Mouse (Mus musculus): ENCODE results near the gene Atp5h. TPM values are rescaled to one million over a fixed set of nuclear protein-coding genes. Genes with fewer than 3 reads are reported as not detected.
"Not testable (repeated sequence)": the region's sequence is repeated elsewhere in the genome, so short reads cannot be mapped to it uniquely, and the experiment has no call there.

The Atp5h gene
- polyA plus RNA-seq (2015; fragmentation: Nextera tagmentation; extraction: Ambion mirVana): 1,461 and 1,502 TPM in 2 replicates

DNA sequence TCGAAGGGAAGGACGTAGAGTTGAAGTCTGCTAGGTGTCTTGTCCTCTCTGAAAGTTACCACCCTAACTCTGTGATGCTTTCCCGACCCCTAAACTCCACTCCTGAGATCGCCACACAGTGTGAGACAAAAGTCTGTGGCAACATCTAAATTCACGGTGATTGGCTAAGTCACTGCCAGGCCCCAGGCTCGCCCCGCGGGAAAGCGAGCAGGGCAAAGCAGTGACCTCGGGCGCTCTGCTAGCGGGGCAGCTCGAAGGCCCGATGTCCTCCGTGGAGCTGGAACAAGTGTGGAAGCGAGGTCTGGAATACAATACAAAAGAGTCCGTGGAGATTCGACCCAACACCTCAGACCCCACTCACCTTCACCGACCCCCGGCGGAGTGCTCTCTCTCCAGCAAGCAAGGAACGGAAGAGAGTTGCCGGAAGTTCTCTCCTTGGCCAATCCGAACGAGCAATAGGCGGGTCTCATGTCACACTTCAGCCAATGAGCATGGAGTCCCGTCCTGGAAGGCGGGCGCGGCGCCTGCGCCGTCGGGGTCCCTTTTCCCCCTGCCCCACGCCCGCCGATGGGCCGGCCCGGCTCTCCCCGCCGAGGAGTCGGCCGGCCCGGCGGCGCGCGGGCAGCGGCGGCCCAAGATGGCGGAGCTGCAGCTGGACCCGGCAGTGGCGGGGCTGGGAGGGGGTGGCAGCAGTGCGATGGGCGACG lies at the start of gene Atp5h, which contains the start of gene Kctd2:
Gene Atp5h, minus strand, starts transcription at position 432 of the 707 bp plus-strand sequence.
Gene Kctd2, plus strand, starts transcription at position 598 of the 707 bp plus-strand sequence.
- peak; percentile 96 for DNase-seq (ENCODE audit: low spot score)

DNA sequence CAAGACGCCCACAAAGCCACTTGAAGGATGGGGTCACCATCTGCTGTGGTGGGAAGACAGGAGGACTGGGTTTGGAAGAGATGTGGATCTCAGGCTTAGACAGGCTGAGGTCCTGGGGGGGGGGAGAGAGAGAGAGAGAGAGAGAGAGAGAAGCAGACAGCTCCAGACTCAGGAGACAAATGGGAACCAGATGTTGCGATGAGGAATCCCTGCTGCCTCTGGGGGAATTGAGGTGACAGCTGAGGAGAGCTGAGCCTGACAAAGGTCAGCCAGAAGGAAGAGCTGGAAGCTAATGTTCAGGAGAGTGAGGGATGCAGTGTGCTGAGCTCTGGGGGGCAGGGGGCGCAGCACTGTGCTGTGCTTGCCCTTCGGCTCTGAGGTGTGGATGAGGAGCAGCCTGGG lies 47.5 kb upstream of the Atp5h start:
- DNase-seq (ENCODE audit: low spot score): no peak

DNA sequence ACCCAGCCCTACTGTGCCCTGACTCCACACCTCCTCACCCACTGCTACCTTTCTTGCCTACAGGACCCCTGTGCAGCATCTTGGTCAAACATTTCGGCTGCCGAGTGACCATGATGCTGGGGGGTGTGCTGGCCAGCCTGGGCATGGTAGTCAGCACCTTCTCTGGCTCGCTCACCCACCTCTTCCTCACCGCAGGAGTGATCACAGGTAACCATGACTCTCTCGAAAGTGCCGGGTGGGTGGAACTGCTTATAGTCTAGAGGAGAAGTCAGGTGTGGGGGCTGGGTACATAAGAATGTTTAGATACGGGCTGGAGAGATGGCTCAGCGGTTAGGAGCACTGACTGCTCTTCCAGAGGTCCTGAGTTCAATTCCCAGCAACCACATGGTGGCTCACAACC lies 45.1 kb upstream of the Atp5h start:
- peak; percentile 65 for DNase-seq (ENCODE audit: low spot score)

DNA sequence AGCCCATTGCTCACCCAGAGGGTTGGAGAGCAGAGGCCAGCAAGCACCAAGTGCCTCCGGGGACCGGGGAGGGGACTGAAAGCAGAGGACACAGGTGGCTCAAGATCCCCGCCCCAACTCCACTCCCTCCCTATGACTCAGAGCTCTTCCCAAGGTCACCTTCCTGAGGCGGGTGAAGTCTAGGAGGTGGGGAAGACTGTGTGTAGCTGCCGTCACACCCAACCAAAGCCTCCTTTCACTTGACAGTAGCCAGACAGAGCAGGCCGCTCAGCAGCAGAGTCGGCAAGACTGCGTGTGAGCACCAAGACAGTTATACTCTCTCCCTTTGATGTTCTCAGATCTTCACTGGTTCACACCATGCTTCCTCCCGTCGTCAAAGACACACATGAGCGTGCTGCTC lies 43.6 kb upstream of the Atp5h start:
- peak; percentile 85 for DNase-seq (ENCODE audit: low spot score)

DNA sequence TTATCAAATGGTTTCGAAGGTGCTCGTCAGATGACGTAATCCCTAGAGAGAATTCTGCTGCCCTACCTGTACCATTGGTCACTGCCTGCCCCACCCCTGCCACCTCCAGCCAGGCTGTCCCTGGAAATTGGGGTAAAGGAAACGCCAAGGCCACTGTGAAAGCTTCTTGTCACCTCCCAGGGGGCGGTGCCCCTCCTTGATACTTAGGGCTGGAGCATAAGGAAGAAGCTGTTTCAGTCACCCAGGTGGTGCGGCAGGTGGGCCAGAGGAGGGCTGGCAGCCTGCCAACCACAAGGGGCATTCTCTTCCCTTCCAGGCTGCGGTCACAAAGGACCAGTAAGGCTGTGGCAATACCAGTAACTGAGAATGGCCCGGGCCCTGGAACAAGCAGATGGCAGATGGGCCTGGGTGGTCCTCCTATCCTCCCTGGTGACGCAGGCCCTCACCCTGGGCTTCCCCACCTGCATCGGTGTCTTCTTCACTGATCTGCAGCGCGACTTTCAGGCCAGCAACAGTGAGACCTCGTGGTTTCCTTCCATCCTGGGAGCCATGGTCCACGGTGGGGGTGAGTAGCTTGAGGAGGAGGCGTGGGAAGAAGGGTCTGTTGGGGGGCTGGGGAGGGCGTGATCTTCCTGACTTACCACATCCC lies 42.6 kb upstream of the Atp5h start, which contains the start of gene Slc16a5:
Gene Slc16a5, plus strand, starts transcription at position 232 of the 649 bp plus-strand sequence.
- peak; percentile 78 for DNase-seq (ENCODE audit: low spot score)

DNA sequence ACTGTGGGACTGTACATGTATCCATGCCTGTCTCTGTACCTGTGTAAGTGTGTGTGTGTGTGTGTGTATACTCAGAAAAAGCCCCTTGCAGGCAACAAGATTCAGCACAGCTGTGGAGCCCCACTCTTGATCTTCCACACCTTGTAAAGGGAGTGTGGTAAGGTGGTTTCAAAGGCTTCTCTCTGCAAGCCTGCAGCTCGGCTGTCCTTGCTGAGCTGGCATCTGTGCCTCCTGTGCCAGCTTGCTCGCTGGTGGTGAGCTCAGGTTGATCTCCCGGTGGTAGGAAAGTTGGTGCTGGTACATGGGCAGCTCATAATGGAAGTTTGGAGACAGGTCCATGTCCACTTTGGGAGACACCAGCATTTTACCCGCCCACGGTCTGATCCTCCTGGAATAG lies 42.1 kb upstream of the Atp5h start:
- peak; percentile 82 for DNase-seq (ENCODE audit: low spot score)

DNA sequence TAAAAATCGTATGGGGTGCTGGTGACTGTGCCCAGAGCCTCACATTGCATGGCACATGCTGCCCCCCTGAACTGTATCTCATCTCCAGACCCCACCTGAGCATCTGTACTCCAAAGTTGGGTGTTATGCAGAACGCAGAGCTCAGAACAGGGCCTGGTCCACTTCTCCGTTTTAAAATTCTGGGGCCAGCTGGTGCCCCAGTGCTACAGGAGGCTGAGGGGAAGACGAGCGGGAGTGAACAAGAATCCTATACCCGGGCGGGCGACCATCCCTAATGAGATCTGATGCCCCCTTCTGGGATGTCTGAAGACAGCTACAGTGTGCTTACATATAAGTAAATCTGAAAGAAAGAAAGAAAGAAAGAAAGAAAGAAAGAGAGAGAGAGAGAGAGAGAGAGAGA lies 41.2 kb upstream of the Atp5h start:
- DNase-seq (ENCODE audit: low spot score): no peak

DNA sequence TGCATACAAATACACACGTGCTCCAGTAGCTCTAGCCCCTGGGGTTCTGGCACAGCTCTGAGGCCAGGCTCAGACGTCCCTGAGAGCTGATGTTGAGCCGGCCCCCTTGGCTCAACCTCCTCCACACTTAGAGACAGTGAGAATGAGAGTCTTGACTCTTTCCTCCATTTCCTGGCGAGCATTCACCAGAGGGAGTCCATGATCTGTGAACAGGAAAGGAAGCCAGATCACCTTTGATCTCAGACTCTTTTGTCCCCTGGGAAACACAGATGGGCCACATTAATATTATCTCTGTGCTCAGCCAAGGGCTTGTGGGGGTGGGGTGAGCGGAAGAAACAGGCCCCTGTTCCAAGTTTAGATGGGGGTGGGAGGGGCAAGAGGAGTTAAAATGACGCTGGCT lies 37.6 kb upstream of the Atp5h start:
- no peak for DNase-seq (ENCODE audit: low spot score)

DNA sequence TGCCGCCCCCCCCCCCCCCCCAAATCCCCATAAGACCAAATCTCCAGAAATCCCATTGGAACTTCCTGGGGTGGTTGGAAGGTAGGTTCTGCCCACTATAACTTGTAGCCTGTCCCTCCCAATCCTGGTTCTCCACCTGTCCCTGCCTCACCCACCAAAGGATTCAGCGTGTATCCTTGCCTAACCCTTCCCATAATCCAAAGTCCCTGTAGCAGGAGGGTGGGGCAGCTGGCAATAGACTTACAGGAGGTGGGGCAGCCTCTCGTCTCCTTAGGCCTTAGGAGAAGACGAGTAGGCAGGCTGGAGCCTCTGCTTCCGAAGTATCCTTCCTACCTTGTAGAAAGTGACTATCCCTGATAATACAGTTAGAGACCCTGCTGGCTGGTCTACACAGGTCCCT lies 36.4 kb upstream of the Atp5h start:
- DNase-seq (ENCODE audit: low spot score): no peak

DNA sequence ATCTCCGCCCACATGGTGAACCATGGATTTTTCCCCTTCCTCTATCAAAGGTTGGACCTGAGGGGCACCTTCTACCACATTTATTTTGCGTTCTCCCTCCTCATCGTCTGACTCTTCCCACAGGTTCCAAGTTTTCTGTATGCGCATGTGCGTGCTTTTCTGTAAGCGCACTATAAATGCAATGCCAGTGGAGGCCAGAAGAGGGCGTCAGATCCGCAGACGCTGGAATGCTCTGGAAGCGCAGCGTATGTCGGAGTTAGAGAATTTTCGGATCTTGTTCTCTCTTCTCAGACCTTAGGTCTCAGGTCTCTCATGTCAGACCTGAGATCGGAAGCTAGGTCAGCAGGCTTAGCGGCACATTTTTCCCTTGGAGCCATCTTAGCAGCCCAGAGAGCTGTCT lies 35.9 kb upstream of the Atp5h start:
- DNase-seq (ENCODE audit: low spot score): no peak

DNA sequence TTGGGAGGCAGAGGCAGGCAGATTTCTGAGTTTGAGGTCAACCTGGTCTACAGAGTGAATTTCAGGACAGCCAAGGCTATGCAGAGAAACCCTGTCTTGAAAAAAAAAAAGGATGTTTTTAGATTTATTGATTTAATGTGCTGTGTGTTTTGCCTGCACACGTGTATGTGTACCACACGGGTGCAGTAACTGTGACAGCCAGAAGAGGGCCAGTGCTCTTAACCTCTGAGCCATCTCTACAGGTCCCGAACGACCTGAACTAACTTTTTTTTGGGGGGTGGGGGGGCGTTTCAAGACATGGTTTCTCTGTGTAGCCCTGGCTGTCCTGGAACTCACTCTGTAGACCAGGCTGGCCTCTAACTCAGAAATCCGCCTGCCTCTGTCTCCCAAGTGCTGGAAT lies 35.1 kb upstream of the Atp5h start:
- DNase-seq (ENCODE audit: low spot score): not testable (repeated sequence)

DNA sequence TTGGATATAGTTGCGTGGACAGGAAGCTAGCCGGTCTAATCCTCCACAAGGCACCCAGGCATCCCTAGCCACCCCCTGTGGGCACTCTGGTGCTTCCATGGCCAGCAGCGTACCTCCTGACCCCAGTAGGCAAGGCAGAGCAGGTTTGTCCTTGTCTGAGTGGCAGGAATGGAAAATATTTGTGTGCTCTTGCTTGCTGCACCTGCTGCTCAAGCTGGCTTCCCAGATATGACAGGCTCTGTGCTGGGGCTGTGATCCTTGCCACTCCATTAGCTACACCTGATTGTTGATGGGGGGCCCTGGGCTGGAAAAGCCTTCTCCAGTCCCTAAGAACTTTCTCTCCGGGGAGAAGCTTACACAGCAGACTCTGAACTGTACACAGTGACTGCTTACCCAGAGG lies 33.5 kb upstream of the Atp5h start:
- DNase-seq (ENCODE audit: low spot score): peak; percentile 54

DNA sequence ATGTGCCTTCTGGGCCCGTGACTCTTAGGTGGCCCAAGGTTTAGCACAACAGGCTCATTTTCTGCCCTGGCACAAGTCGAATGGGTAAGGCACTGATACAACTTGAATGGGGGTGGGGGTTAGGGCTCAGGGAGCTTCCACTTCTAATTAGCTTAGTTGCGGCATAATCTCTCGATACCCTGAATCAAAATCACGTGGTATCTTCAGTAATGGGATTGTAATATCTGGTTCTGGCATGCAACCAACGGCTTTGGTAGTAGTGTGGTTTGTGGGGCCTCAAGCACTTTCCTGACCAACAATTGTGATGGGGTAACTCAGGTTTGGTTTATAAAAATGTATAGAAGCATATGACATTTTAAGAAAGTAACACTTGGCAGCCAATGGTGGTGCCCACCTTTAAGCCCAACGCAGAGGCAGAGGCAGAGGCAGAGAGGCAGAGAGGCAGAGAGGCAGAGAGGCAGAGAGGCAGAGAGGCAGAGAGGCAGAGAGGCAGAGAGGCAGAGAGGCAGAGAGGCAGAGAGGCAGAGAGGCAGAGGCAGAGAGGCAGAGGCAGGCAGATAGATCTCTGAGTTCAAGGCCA lies 32.6 kb upstream of the Atp5h start:
- DNase-seq (ENCODE audit: low spot score): no peak

DNA sequence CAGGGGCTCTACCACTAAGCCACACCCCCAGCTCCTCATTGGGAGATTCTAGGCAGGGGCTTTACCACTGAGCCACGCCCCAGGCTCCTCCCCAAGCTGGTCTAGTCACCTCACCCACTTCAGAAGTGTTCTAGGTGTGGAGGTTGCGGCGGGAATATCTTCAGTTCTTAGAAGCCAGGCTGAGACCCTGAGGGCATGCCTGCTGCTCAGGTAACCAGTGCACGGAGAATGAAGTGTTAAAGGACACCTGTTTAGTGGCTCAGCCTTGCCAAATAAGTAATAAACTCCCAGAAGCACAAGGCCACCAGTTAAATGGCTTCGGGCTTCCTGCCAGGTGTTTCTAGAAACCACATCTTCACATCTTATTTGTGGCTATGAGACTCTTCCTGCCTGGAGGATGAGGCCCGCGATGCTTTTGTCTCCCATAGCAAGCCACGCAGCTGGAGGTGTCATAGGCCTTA lies 32.0 kb upstream of the Atp5h start:
- DNase-seq (ENCODE audit: low spot score): peak; percentile 97

DNA sequence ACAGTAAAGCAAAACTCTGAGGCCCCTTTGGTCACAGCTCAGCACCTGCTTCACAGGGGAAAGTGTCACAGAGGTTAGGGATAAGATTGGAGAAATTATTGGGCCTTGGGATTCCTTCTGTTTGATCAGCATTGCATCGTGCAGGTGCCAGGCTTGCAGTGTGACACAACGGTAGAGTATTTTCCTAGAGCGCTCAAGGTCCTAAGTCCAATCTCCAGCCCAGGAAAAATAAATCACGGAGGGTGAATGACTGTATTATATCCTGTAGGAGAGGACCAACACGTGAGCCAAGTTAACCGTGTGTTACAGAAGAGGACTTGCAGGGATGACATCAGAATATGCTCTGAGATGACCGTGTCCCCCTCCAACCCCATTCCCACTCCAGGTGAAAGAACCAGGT lies 30.4 kb upstream of the Atp5h start:
- DNase-seq (ENCODE audit: low spot score): no peak

DNA sequence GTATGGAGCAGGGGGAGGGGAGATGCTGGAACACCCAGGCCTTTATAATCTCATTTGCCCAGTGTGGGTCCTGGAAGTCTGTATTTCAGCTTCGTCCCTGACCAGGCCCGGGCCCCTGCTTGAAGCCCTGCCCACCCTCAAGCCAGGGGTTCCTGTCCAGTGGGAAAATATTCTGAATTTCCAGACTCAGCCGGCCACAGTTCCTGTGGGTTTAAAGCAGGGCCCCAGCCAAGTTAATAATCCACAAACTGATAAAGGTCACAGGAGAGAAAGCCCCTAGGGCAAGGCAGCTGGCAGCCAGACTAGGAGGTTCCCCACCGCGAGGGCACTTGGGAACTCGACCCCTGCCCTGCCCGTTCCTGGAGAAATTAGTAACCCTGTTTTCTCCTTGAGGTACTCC lies 29.2 kb upstream of the Atp5h start:
- DNase-seq (ENCODE audit: low spot score): no peak

DNA sequence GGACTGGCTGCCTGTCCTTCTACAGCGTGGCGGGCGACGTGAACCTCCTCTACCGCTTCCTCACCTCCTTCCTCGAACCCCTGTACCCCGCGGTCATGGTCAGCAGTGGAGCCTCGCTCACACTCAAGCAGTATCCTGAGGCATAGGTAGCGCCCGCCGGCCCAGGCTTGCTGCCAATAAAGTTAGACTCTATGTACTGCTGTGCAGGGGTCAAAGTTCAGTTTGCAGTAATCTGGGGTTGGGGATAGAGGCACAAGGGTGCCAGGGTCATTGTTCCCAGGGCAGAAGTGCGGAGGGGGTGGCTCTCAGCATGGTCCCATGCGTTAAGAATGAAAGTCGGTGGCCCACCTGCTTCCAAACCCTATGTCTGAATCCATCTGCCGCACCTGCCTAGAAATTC lies 28.3 kb upstream of the Atp5h start:
- DNase-seq (ENCODE audit: low spot score): no peak

DNA sequence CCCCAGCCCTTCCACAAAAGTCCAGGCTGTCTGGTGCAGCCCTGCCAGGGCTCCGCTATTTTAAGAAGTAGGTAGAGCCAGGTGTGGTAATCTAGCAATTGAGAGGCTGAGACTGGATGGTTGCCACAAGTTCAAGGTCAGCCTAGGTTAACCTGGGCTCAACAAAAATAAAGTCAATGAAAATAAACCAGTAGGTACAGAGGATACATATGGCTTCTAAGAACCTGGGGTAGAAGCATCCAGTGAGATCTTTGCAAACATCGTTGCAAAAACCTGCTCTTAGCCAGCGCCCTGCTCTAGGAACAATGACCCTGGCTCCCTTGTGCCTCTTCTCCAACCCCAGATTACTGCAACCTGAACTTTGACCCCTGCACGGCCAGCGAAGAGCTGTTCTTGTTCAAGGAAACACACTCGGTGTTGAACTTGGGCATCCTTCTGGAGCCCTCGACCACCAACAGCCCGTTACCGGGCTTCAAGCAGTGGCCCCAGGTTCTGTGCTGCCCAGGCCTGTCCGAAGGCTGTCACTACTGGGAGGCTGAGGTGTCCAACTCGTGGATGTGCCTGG lies 27.6 kb upstream of the Atp5h start:
- no peak for DNase-seq (ENCODE audit: low spot score)

DNA sequence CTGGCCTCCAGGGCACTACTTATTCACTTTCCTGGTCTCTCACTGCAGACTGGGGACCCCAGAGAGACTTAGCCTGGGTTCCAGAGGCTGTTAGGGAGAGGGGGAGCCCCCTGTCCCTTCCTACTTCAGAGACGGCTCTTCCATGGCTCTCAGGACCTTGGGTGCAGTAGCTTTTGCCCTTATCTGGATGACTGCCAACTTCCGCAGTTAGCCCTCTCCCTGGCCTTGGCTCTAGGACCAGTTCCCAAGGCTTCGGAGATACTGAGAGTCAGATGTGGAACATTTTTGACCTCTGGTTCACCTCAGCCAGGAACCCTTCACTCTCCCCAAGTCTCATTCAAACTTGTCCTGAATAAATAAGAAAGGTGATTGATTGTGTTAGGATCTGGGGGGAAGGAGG lies 27.1 kb upstream of the Atp5h start:
- no peak for DNase-seq (ENCODE audit: low spot score)

DNA sequence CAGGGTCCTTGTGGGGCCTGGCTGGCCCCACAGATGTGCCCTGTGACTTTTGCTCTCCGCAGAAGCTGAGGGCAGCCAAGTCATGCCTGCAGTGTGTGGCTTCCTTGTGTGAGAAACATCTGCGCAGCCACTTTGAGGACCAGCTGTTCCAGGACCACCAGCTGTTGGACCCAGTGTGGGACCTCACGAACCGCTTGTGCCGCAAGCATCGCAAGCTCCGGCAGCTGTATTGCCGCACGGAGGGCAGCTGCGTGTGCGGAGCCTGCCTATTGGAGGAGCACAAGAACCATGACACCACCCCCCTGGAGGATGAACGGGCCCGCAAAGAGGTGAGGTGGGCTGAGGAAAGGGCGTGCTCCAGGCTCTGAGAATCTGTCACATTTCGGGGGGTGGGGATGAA lies 21.7 kb upstream of the Atp5h start:
- DNase-seq (ENCODE audit: low spot score): peak; percentile 82

DNA sequence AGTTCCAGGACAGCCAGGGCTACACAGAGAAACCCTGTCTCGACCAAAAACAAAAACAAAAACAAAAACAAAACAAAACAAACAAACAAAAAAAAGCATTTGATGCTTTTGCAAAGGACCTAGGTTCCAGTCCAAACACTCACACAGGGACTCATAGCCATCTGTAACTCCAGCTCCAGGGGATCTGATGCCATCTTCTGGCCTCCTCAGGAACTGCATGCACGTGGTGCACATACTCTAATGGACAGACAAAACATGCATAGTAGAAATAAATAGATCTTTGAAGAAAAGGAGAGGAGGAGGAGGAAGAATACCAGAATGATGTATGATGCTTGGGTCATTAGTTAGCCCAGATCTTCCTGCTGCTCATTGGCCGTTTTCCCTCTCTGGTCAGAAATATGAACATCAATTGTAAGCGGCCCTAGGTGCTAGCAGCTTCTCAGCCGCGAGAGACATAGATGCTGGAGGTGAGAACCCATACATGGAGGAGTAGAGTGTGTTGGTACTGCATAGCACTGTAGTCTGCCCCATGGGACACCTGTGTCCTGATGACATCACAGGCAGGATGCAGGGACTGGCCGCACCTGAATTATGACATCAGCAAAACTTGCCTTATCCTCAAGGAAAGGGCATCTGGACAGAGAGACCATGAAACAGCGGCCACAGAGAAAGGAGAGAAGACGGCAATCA lies 20.3 kb upstream of the Atp5h start, which contains the start of gene Trim80:
Gene Trim80, plus strand, starts transcription at position 640 of the 690 bp plus-strand sequence.
- DNase-seq (ENCODE audit: low spot score): no peak

Data from thymus, postnatal 0 days (tissue).